Mouse (Mus musculus): ENCODE data around the gene Acap1. TPM values are rescaled to one million over a fixed set of nuclear protein-coding genes. Genes with fewer than 3 reads are reported as not detected.
A peak's percentile ranks its signal among the peaks of the same experiment; 100 is the strongest.

Acap1 gene
- polyA plus RNA-seq, 2 experiments = 2.8 to 3.3 TPM

DNA sequence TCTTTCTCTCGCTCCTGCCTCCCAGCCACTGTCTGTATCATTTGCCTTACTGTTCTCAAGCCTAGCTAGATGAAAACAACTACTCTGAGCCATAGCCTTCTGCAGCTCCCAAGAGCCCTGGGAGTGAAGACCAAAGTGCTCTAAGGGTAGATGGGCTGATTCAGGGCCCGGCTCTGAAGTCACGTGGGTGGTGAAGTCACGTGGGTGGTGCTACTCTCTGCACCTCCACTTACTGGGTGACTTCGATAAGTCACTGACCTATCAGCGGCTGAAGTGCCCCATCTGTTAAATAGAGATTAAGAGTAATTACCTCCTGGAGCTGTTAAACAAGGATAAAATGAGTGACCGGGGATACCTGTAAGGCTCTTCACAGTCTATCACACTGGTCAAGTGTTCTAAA is 41.3 kb downstream of the Acap1 start:
- WGBS (ENCODE audit: insufficient replicate concordance) = 7% methylated on average over 7 of the region's 7 CpGs

DNA sequence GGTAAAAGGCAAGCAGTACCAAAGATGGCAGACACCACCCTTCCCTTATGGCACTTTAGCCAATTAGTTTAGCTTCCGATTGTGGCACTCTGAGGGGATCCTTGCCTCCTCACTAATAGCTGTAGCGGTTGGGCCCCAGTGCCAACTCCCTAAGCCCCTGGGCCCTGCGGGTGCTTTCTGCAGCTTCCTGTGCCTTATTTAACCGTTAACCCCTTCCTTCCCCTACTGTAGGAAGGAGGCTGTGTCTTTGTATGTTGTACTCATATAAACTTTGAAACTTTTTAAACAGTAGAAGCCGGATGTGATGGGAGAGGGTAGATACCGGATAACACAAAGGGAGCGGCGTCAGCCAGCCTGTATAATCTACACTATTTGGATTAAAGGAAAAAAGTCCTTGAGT is 44.6 kb downstream of the Acap1 start:
- no peak for ATAC-seq (ENCODE audit: insufficient read depth)
- Histone ChIP-seq H3K27me3 (ENCODE audit: control insufficient read depth, insufficient read depth, low read length) (no peaks in the 10 kb centered on the region), H3K4me3 (ENCODE audit: insufficient read depth in 1 of 2, low read depth in 2 of 2, low read length in 2 of 2) (no peak overlapping the region), H3K4me1 (replicated peaks; ENCODE audit: control insufficient read depth in 2 of 2, insufficient read depth in 2 of 2, low read length in 1 of 2) (peaks cover 57 to 68% of the 10 kb centered on the region in 2 experiments), H3K9me3 (ENCODE audit: control insufficient read depth, low read length) (no peaks in the 10 kb centered on the region), H3K36me3 (replicated peaks; ENCODE audit: control insufficient read depth, insufficient read depth, low read depth) (peaks cover 20% of the 10 kb centered on the region), H3K4me2 (ENCODE audit: low read depth) (no peak overlapping the region), H3K9ac (replicated peaks) (no peak overlapping the region), H3K27ac (peak overlapping the region; percentile 5)
- no peak for DNase-seq (ENCODE audit: low read depth in 3 of 3, low spot score in 3 of 3)
- no peak for TF ChIP-seq CTCF (IDR thresholded peaks at IDR 0.05; ENCODE audit: low read depth)
- TF ChIP-seq EP300 (IDR thresholded peaks at IDR 0.05; ENCODE audit: low read depth) = no peak
- 49% methylated on average over 8 of the region's 8 CpGs for WGBS (ENCODE audit: insufficient replicate concordance)

More for the DNA sequence above, 41.3 kb downstream of the Acap1 start:
- Histone ChIP-seq H3K4me3 (ENCODE audit: insufficient read depth in 1 of 2, low read depth in 2 of 2, low read length in 2 of 2) (peak overlapping the region; percentile 46 to 47), H3K9ac (replicated peaks) (peak overlapping the region; percentile 71), H3K36me3 (replicated peaks; ENCODE audit: control insufficient read depth, insufficient read depth, low read depth) (peaks cover 17% of the 10 kb centered on the region), H3K4me2 (ENCODE audit: low read depth) (peak overlapping the region; percentile 86), H3K9me3 (ENCODE audit: control insufficient read depth, low read length) (no peaks in the 10 kb centered on the region), H3K4me1 (replicated peaks; ENCODE audit: control insufficient read depth in 2 of 2, insufficient read depth in 2 of 2, low read length in 1 of 2) (peaks cover 39 to 51% of the 10 kb centered on the region in 2 experiments), H3K27ac (peak overlapping the region; percentile 99), H3K27me3 (ENCODE audit: control insufficient read depth, insufficient read depth, low read length) (peaks cover 7% of the 10 kb centered on the region)
- TF ChIP-seq CTCF (IDR thresholded peaks at IDR 0.05; ENCODE audit: low read depth) (no peak), EP300 (IDR thresholded peaks at IDR 0.05; ENCODE audit: low read depth) (peak; percentile 97)
- peak; percentile 96 for ATAC-seq (ENCODE audit: insufficient read depth)
- peak; percentile 98 for DNase-seq (ENCODE audit: low read depth in 3 of 3, low spot score in 3 of 3)

DNA sequence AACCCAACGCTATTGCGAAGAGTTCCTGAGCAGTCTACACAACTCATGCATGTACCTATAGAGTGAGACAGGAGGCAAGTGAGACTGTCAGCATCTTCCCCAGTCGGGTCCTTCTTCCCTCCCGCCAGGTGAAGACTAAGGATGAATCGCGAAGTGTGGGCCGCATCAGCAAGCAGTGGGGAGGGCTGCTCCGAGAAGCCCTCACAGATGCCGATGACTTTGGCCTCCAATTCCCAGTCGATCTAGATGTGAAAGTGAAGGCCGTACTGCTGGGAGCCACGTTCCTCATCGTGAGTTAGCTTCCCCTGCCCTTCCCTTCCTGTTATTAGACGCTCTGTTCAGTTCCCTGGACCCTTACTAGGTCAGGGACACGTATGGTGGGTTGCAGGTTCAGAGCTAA is 45.5 kb downstream of the Acap1 start:
- Histone ChIP-seq H3K27ac (no peak overlapping the region), H3K4me1 (replicated peaks; ENCODE audit: control insufficient read depth in 2 of 2, insufficient read depth in 2 of 2, low read length in 1 of 2) (peaks cover 55 to 66% of the 10 kb centered on the region in 2 experiments), H3K36me3 (replicated peaks; ENCODE audit: control insufficient read depth, insufficient read depth, low read depth) (peaks cover 20% of the 10 kb centered on the region), H3K27me3 (ENCODE audit: control insufficient read depth, insufficient read depth, low read length) (no peaks in the 10 kb centered on the region), H3K9ac (replicated peaks) (no peak overlapping the region), H3K9me3 (ENCODE audit: control insufficient read depth, low read length) (no peaks in the 10 kb centered on the region), H3K4me3 (ENCODE audit: insufficient read depth in 1 of 2, low read depth in 2 of 2, low read length in 2 of 2) (no peak overlapping the region), H3K4me2 (ENCODE audit: low read depth) (no peak overlapping the region)
- no peak for TF ChIP-seq EP300 (IDR thresholded peaks at IDR 0.05; ENCODE audit: low read depth)
- no peak for TF ChIP-seq CTCF (IDR thresholded peaks at IDR 0.05; ENCODE audit: low read depth)
- ATAC-seq (ENCODE audit: insufficient read depth) = no peak
- no peak for DNase-seq (ENCODE audit: low read depth in 3 of 3, low spot score in 3 of 3)
- 84% methylated on average over 15 of the region's 15 CpGs for WGBS (ENCODE audit: insufficient replicate concordance)

DNA sequence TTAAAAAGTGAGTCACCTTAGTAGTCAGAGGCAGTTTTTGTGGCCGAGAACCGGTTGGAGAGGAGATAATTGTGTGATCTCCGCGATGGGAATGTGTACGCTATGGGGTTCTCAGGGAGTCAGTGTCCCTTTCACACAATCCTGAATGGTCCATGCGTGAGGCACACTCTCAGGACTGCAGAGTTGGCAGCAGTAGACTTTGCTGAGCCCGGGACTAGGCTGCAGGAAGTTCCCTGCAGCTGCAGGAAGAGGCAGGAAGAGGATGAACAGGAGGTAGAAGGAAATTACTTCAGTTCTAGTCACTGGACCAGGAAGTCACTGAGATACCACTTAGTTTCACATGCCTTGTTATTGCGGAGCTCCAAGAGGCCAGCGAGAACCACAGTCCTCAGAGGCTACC is 46.2 kb downstream of the Acap1 start:
- Histone ChIP-seq H3K27ac (no peak overlapping the region; the same call in 1 of the 2 replicates), H3K27me3 (ENCODE audit: control insufficient read depth, insufficient read depth, low read length) (no peaks in the 10 kb centered on the region), H3K4me1 (replicated peaks; ENCODE audit: control insufficient read depth in 2 of 2, insufficient read depth in 2 of 2, low read length in 1 of 2) (peaks cover 50 to 59% of the 10 kb centered on the region in 2 experiments), H3K36me3 (replicated peaks; ENCODE audit: control insufficient read depth, insufficient read depth, low read depth) (peaks cover 20% of the 10 kb centered on the region), H3K4me2 (ENCODE audit: low read depth) (no peak overlapping the region), H3K9ac (replicated peaks) (no peak overlapping the region), H3K9me3 (ENCODE audit: control insufficient read depth, low read length) (no peaks in the 10 kb centered on the region), H3K4me3 (ENCODE audit: insufficient read depth in 1 of 2, low read depth in 2 of 2, low read length in 2 of 2) (no peak overlapping the region)
- 73% methylated on average over 9 of the region's 9 CpGs for WGBS (ENCODE audit: insufficient replicate concordance)
- TF ChIP-seq CTCF (IDR thresholded peaks at IDR 0.05; ENCODE audit: low read depth) = no peak
- TF ChIP-seq EP300 (IDR thresholded peaks at IDR 0.05; ENCODE audit: low read depth) = no peak
- DNase-seq (ENCODE audit: low read depth in 3 of 3, low spot score in 3 of 3) = no peak
- ATAC-seq (ENCODE audit: insufficient read depth) = no peak

DNA sequence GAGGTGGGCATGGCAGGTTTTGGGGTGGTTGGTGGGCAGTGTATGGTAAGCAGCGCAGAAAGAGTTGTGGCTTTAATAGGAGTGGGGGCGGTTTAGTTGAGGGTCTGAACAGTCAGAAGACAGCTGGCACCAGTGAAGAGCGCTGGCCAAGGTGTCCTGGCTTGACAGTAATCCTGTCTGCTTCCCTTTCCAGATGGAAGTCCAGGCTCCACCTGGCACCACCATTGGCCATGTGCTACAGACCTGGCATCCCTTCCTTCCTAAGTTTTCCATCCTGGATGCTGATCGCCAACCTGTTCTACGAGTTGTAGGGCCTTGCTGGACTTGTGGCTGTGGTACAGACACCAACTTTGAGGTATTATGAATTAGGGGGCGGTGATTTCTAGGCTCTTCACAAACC is 47.3 kb downstream of the Acap1 start:
- 91% methylated on average over 6 of the region's 6 CpGs for WGBS (ENCODE audit: insufficient replicate concordance)
- TF ChIP-seq CTCF (IDR thresholded peaks at IDR 0.05; ENCODE audit: low read depth) (no peak), EP300 (IDR thresholded peaks at IDR 0.05; ENCODE audit: low read depth) (no peak)
- no peak overlapping the region for H3K4me3 ChIP-seq (ENCODE audit: insufficient read depth in 1 of 2, low read depth in 2 of 2, low read length in 2 of 2)
- ATAC-seq (ENCODE audit: insufficient read depth) = no peak
- no peaks in the 10 kb centered on the region for H3K27me3 ChIP-seq (ENCODE audit: control insufficient read depth, insufficient read depth, low read length)
- no peak overlapping the region for H3K9ac ChIP-seq (replicated peaks)
- H3K4me1 ChIP-seq (replicated peaks; ENCODE audit: control insufficient read depth in 2 of 2, insufficient read depth in 2 of 2, low read length in 1 of 2) = peaks cover 42 to 52% of the 10 kb centered on the region in 2 experiments
- peaks cover 20% of the 10 kb centered on the region for H3K36me3 ChIP-seq (replicated peaks; ENCODE audit: control insufficient read depth, insufficient read depth, low read depth)
- peak overlapping the region; percentile 96 for H3K4me2 ChIP-seq (ENCODE audit: low read depth)
- DNase-seq (ENCODE audit: low read depth in 3 of 3, low spot score in 3 of 3) = no peak
- no peaks in the 10 kb centered on the region for H3K9me3 ChIP-seq (ENCODE audit: control insufficient read depth, low read length)
- H3K27ac ChIP-seq = peak overlapping the region; percentile 12; the same call in 1 of the 2 replicates

Data from liver, embryonic 14.5 days (tissue).